Mouse (Mus musculus): ENCODE data around the gene Smyd3.

Smyd3 gene

DNA sequence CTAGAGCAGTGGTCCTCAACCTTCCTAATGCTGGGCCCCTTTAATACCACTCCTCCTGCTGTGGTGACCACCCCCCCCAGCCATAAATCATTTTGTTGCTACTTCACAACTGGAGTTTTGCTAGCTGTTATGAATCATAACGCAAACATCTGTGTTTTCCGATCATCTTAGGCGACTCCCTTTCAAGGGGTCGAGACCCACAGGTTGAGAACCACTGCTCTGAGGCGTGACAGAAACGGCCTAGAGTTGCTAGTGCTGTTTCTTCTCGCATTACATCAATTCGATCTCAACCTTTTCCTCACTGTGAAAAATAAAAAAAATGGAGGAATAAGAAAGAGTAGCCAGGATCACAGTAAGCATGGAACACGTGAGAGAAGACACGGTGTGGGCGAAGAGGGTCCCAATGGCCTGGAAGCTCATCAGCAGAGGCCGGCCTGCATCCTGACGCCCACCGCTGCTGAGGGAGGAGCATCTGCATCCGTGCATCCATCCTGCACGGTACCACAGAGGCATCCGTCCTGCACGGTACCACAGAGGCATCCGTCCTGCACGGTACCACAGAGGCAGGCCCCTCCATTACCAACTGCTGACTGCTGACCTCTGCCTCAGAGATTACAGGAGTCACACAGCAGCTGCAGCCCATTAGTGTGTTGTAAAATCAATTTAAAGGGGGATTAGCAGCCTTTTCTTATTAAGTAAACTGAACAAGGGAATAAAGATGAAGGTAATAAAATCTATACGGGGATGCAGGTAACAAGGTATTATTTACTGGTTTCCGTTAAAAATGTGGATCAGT lies 56.6 kb downstream of the Smyd3 start:
- no peak for DNase-seq (ENCODE audit: extremely low spot score, low spot score)

DNA sequence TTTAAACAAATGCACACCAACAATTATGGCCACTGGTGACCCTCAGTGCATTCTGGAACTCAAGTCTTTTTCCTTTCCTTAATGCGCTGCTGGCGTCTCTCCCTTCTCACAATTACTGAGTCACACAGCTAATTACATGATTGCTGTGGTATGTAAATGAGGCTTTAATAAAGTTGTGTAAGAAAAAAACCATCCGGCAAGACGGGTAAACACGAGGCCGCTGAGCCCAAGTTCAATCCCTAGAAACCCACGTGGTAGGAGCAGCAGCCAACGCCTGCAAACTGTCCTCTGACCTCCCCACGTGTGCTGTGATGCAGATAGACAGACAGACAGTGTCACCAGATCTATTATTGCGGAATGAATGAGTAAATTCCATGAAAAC lies 58.9 kb downstream of the Smyd3 start:
- DNase-seq (ENCODE audit: extremely low spot score, low spot score): no peak

DNA sequence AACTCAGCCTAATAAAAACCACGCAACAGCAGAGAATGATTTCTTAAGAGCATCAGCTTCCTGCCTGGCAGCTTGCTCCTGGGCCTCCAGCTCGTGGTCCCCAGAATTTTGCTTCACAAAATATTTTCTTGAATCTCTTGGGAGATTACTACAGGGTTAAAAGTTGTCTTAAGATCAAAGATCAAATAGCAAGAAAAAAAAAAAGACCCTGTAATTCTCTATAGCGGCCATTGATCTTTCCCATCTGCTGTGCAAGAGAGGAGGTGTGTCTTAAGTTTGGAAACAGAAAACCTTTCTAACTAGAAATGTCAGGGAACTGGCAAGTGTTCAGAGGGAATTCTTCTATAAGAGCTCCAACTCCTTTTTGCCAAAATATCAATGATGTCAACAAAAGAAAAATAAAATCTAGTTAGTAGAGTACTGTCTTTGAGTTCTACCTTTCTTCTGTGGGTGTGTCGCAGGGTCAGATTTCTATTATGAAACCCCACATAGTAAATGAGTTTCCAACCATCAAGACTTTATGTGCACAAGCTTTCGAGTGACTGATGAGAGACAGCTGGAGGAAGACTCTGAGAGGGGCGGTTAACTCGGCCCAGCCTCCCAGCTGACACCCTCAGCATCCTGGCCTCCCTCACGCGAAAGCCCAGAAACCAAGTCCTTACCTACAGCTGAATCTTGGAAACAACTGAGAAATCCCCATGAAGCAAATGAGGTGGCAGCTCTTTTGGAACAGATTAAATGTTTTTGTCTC lies 59.4 kb downstream of the Smyd3 start:
- DNase-seq (ENCODE audit: extremely low spot score, low spot score): no peak

DNA sequence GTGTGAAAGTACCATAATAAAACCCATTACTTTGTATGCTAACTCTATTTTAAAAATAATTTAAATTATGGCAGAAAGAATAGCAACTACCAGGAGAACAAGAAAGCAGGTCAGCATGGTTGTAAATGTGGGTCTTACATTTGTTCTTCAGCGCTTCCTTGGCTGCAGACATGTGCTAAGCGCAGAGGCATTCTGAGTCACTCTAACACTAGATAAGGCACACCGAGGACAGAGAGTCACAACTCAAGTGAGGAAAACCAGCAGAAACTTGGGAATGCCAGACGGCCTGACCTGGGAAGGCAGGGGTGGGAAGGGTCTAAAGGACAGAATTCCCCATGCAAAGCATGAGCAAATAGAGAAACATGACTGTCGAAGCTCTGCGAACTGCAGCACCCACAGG lies 63.2 kb downstream of the Smyd3 start:
- no peak for DNase-seq (ENCODE audit: extremely low spot score, low spot score)

DNA sequence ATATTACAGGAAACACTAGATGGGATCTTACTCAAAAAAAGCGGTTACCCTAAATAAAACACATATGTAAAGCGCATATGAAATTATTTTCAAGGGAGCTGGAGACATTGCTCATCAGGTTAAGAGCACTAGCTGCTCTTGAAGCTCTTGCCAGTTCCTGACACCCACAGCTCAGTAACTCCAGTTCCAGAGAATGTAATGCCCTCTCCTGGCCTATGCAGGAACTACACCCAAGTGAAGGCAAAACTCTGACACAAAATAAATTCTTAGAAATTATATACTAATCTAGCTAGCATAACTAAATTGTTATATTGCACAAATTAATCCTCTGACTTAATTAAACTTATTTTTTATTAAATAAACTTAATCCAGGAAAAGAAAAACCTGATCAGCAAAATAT lies 66.6 kb downstream of the Smyd3 start:
- DNase-seq (ENCODE audit: extremely low spot score, low spot score): no peak

DNA sequence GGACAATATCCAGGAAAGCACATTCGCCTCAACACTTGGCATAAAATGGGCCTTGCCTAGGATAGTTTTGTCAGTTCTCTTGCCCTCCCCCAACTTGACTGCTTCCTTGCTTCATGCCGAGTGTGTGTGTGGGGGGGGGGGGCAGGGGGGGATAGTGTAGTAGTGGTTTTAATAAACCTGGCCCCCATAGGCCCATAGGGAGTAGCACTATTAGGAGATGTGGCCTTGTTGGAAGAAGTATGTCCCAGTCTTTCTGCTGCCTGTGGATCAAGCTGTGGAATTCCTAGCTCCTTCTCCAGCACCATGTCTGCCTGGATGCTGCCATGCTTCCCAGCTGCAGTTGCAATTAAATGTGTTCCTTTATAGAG lies 71.0 kb downstream of the Smyd3 start:
- no peak for DNase-seq (ENCODE audit: extremely low spot score, low spot score)

DNA sequence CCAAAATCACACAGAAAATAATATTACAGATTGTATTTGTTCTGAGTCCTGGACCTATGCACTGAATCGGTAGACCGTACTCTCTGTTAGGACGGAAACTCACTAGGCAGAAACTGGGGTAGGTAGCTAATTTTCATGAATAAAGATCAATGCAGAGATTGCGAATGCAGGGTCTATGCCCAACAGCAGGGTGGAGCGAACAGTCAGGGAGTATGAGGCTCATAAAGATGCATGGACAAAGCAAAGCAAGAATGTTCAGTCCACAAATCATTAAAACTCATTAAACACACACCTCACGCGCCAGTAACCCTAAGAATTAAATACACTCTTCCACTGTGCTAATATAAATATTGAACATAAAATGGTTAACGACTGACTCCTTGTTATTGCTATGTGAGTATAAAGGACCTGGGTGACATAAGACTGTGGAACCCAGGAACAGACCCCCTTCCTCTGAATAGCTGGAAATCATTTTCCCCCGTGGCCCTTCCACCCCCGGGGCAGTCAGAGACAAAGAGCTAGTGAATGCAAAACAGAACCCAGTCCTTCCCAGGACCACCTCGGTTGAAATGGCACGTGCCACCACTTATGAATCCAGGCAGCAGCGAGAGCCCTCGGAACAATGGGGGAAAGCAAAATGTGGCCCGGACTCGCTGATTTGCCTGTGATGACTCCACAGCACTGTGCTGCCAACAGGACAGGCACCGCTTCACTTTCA lies 71.6 kb downstream of the Smyd3 start:
- DNase-seq (ENCODE audit: extremely low spot score, low spot score): peak; percentile 52

DNA sequence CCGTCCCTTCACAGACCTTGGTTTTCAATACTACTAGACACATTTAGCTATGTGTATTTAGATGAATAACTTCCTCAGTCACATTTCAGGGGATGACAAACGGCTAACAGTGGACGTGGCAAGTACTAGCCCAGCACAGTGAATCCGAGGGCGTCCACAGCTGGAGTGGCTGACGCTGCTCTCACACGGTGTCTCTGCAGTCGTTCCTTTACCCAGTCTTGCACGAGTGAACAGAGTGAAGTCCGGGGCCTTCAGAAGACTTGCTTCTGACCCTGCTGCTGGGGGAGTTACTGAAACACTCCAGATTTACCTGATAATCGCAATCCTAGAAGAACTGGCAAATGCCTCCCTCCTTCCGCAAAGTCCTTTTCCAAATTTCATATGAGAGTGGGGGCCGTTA lies 74.0 kb downstream of the Smyd3 start:
- no peak for DNase-seq (ENCODE audit: extremely low spot score, low spot score)

DNA sequence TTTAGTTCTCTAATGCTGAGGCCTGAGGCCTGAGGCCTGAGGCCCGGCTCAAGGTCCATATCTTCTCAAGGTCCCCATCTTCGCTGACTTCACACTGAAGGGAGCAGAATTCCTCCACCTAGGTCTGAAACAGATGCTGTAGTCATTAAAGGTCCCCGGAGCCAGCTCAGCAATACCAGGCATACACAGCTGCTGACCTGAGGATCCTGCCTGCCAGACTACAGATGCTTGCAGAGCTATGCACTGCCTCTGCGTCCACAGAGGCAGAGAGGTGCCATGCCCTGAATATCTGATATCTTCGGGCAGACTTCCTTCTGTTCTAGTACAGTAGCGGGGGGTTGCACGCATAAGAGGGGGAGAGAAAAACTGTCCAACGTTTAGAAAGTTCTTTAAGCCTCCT lies 74.4 kb downstream of the Smyd3 start:
- DNase-seq (ENCODE audit: extremely low spot score, low spot score): no peak

DNA sequence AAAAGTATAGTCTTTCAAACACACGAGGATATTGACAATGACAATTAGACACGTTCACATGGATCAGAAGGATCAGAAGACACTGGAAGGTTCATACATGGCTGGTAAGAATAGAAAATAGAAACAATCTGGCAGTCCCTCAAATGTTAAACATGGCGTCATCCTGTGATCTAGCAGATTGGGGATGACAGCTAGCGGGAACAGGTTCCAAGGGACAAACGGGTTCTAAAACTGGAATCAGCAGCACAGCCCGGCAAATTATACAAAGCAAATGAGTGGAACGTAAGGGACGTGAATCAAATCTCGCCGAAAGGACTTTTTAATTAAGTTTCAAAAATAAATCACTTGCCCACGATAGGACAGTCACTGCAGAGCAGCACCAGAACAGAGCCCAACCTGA lies 81.2 kb downstream of the Smyd3 start:
- no peak for DNase-seq (ENCODE audit: extremely low spot score, low spot score)

DNA sequence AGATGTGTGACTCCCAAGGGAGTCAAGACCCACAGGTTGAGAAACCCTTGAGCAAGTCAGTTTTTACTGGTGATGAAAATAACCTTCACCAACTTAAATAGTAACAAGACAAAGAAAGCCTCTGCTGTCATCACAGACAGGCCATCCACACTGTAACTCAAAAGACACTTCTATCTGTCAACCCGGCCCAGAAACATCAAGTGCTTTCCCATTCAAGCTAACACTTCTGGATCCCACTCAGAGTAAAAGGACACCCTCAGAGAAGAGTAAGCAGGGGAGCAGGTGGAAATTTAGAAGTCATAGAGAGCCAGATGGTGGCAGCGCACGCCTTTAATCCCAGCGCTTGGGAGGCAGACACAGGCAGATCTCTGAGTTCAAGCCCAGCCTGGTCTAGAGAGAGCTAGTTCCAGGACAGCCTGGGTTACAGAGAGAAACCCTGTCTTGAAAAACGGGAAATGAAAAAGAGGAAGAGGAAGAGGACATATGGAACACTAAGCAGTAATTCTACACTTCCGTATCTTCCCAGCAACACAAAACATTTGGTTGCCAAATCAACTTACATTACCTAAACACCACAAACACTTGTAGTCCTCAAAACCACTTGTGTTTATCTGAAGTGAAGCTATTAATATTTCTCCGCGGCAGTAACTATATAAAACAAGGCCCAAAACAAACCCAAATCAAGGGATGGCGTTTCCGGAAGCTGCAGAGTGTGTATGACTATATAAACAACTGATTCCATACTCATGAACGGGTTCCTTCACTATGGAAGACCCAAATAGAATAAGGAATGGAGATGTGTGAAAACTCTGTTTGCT lies 83.2 kb downstream of the Smyd3 start:
- DNase-seq (ENCODE audit: extremely low spot score, low spot score): no peak

DNA sequence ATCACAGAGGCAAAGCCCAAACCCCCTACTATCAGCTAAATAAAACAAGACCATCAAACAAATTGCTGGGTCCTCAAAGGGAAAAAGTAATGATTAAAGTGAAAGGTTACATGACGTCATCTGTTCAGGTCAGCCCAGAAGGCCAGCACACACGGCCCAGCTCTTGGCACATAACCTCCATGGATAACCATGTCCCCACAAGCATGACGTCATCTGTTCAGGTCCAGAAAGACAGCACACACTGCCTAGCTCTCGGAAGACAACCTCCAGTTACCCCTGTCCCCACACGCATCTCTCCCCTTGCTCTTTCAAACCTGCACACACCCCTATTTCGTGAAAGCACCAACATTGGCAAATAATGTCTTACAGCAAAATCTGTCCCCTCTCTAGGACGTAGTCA lies 84.0 kb downstream of the Smyd3 start:
- no peak for DNase-seq (ENCODE audit: extremely low spot score, low spot score)

DNA sequence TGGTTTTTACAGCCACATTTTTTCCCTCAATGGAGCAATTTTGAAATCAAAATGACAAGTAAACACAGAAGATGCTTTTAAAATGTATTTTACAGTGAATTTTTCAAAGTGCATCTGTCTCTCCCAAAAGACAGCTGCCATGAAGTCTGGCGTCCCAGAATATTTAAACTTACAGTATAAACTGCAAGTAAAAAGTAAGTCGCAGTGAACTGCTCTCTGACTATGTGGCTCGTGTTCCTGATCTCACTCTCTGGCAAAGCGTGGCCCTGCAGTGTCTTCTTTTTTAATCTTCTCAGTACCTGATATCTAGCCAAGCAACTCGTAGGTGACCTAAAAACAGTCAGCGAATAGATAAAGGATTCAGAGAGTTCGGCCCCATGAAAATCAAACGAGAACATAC lies 84.5 kb downstream of the Smyd3 start:
- DNase-seq (ENCODE audit: extremely low spot score, low spot score): no peak

DNA sequence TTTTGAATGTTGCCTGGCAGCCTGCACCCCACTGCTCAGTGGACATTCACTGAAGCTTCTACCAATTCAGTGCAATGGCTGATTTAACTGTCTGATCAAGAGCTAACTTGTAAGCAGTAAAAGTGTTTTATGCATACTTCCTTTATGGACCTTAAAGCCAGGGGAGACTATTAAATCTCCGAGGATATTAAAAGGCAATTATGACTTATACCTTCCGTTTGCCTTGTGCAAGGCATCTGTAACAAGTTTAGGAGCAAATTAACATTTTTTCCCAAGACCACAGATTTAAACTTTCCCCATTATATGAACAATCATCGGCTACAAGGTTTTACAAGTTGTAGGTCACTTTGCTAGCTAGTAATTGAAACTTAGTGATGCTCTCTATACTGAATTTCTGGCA lies 87.8 kb downstream of the Smyd3 start:
- no peak for DNase-seq (ENCODE audit: extremely low spot score, low spot score)

DNA sequence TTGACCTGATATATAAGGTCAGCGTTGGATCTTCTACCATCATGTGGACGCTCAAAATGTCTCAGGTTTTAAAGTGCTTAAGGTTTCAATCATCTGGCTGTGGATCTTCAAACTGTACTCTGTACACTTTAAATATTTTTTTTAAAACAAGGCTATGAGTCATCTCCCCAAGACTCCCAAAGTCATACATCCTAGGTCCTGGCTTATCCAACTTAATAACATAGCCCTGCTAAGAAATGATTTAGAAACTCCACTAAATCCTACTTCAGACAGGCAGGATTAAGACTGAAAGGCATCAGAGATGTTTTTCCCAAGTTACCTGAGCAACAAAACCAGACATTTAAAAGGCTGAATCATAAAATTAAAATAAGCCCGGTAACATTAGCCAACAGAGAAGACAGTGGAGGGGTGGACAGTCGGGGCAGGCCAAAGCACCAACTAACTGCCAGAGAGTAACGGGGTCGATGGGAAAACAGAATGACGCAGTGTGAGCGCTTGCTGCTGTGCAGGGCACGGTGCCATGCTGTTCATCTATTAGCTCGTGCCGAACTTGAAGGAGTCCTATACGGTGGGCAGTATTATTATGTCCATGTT lies 92.9 kb downstream of the Smyd3 start:
- no peak for DNase-seq (ENCODE audit: extremely low spot score, low spot score)

DNA sequence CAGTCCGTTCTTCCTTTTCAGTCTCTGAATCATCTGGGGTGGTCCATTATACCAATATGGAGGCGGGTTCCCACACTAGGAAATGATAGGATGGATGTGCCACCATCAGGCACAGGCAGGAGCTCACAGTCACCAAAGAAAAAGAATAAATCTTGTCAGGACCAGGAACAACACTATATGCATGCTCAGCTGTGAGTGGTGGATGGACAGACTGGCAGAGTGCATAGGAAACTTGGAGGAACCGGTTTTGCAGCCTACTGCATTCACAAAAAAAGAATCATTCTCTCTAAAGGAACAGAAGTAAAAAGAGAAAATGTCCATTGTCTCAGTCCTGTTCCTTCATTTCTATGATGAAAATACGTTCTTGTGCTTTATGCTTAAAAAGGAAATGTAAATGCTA lies 98.8 kb downstream of the Smyd3 start:
- DNase-seq (ENCODE audit: extremely low spot score, low spot score): no peak

DNA sequence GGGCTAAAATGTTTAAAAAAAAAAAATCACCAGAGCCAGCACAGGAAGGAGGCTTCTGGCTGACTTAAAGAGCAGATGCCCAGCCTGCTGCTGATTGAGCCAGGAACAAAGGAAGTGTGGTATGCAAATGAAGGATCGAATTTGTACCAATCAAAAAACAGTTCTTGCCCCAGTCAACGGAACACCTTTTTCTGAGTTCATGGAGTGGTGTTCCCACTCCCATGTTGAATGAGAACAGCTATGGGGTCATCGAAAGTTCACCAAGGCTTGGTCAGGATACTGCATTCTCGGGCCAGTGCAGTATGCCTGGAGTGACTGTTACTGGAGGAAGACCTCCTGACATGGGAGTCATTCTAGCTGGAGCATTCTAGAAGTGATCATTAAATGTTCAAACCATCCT lies 109.8 kb downstream of the Smyd3 start:
- DNase-seq (ENCODE audit: extremely low spot score, low spot score): no peak

DNA sequence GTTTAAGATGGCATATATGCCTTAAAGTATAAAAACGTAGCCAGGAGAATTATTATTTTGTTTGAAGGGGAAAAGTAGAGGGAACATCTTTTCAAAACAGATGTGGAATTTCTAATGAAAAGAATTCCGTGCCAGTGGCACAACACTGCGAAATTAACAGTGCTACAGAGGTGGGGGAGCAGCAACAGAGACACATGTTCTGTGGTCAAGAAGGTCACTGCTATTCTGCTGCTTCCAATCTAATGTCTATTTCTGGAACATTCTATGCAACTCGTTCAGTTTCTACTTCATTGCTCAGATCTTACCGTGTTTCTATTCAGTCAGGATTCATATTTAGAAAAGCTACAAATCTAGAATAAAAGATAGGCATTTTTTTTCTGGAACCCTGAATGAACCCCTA lies 117.0 kb downstream of the Smyd3 start:
- no peak for DNase-seq (ENCODE audit: extremely low spot score, low spot score)

DNA sequence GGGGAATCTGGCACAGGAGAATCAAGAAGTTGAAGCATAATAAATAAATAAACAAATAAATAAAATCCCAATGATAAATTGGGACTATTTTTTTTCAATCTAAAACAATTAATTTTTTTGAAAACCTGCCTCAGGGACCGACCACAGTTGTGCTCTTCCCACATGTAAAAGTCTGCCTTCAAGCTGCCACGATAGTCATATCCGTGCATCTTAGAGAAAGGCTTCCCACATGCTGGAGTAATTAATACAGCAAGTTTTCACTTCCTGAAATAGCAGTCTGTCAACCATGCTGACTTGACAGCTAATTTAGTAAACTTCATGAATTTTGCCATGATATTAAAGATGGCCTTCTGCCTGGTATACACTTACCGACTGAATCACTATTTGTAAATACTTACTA lies 119.2 kb downstream of the Smyd3 start:
- DNase-seq (ENCODE audit: extremely low spot score, low spot score): no peak

DNA sequence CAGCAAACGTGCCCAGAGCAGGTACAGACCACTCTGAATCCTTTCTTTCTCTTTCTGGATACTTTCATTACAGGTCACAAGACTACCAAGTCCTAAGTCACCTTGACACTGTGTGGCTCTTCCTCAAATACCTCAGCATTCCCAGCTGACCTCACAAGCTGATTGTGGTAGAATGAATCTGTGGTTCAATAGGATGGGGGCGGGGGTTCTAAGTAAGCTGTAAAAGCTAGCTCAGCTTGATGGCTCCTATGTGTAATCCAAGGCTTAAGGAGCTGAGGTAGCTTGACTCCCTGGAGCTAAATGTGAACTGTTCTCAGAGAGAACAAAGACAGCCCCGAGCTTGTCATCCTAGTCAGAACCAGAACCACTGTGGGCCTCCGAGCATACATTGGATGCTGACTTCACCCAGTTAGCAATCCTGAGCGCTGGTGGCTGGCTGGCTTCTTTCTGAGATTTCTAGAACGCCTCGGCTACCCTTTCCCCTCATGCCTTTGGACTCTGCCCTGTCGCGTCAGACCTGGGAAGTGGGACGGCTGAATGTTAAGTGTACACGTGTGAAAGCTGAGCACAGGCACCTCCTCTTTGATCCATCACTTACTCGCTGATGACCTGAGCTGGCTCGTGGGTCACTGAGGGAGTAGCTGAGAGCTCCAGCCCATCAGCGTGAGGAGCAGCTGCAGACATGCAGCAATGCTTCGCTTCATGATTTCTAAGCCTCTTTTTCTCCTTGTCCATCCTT lies 131.4 kb downstream of the Smyd3 start:
- DNase-seq (ENCODE audit: extremely low spot score, low spot score): no peak

DNA sequence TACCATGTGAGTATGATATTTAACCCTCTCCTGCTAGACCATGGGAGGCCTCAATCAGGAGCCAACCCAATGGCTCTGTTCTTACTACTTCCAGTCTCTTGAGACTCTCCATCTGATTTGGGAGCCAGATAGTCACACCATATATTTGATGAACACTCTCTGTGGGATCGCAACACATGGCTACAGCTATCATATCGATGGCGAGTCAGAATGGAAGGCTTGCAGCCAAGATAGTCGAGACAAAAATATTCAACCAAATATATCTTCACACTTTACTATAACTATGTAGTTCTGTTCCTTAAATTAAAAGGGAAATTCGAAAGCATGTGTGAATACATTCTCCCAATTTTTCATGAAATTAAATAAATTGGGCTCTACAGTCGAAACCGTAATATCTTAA lies 132.2 kb downstream of the Smyd3 start:
- no peak for DNase-seq (ENCODE audit: extremely low spot score, low spot score)
